Mouse (Mus musculus) forebrain, embryonic 13.5 days (tissue): ENCODE results near the gene Crisp2. TPM values are rescaled to one million over a fixed set of nuclear protein-coding genes. Genes with fewer than 3 reads are reported as not detected.

Source experiments
- polyA plus RNA-seq: library from polyadenylated mRNA; unstranded; fragments of >200 nt; fragmentation: Nextera tagmentation; extraction: Ambion mirVana; gene quantifications from 2 replicates; pipeline ENCODE4 v1.2.1, GENCODE M21; 2015

The Crisp2 gene
- polyA plus RNA-seq, 1 experiment from 2014 or later: not detected

Other genes starting within 250 kb of the Crisp2 start
- gene Esp6, start 245.5 kb downstream of the Crisp2 start, polyA plus RNA-seq: not detected in 2 replicates
- gene Esp4, start 208.4 kb downstream of the Crisp2 start, polyA plus RNA-seq: not detected in 2 replicates
- gene Esp3, start 174.9 kb downstream of the Crisp2 start, polyA plus RNA-seq: not detected in 2 replicates
- not detected in 2 replicates for gene Esp1, start 79.9 kb downstream of the Crisp2 start, polyA plus RNA-seq
- gene Rhag, start 4.1 kb upstream of the Crisp2 start, polyA plus RNA-seq: 0.06 and 0.76 TPM in 2 replicates
- 0.37 and 0.81 TPM in 2 replicates for gene 9130008F23Rik, start 73.6 kb upstream of the Crisp2 start, polyA plus RNA-seq
- not detected in 2 replicates for gene Glyatl3, start 107.3 kb upstream of the Crisp2 start, polyA plus RNA-seq
- gene Mut, start 127.7 kb upstream of the Crisp2 start, polyA plus RNA-seq: 19.1 and 23.3 TPM in 2 replicates
- gene Cenpq, start 128.0 kb upstream of the Crisp2 start, polyA plus RNA-seq: 29.5 and 29.6 TPM in 2 replicates